Comparison of ENCODE assay signal across 23 mouse cellular contexts in genomic region chr10:42193981-42194380, GRCm38 (mm10).
"Had no signal": no experiment of that assay in that cellular context is flagged by ENCODE, and none has a peak within 500 bp of the region (broad histone marks: within the 10 kb centered on the region; RNA-seq: fewer than 3 reads in every experiment).

No protein-coding gene starts in this region.

- DNase-seq: forebrain, postnatal 0 days; gastrocnemius, postnatal 10 days; gastrocnemius, postnatal 25 days; heart, adult 11 months; heart, adult 2 months; heart, postnatal 14 days; heart, postnatal 36 days; layer of hippocampus, adult 9-11 months; liver; liver, embryonic 13.5 days had no signal

- H3K27ac ChIP-seq: forebrain, embryonic 15.5 days; heart, adult 2 months; heart, embryonic 13.5 days; heart, embryonic 15.5 days; hindbrain, embryonic 13.5 days; hindbrain, embryonic 15.5 days; hindbrain, postnatal 0 days; left cerebral cortex, adult 2 months; limb, embryonic 10.5 days; limb, embryonic 12.5 days; liver, embryonic 13.5 days; liver, embryonic 15.5 days had no signal

- H3K4me3 ChIP-seq: forebrain, embryonic 15.5 days; heart, adult 2 months; heart, embryonic 13.5 days; heart, embryonic 15.5 days; hindbrain, embryonic 13.5 days; hindbrain, embryonic 15.5 days; left cerebral cortex, adult 2 months; limb, embryonic 10.5 days; limb, embryonic 12.5 days; liver, embryonic 13.5 days; liver, embryonic 15.5 days had no signal

- ATAC-seq: forebrain, embryonic 15.5 days; forebrain, postnatal 0 days; hindbrain, postnatal 0 days; intestine, embryonic 16.5 days had no signal

- H3K4me1 ChIP-seq: forebrain, embryonic 15.5 days had no signal

- H3K9me3 ChIP-seq: forebrain, embryonic 15.5 days; hindbrain, embryonic 15.5 days; liver, embryonic 13.5 days; liver, embryonic 15.5 days had no signal

- H3K4me2 ChIP-seq: forebrain, embryonic 15.5 days; heart, embryonic 11.5 days; heart, embryonic 13.5 days; heart, embryonic 15.5 days; hindbrain, embryonic 13.5 days; hindbrain, embryonic 15.5 days; limb, embryonic 12.5 days; liver, embryonic 11.5 days; liver, embryonic 13.5 days; liver, embryonic 15.5 days had no signal

- H3K27me3 ChIP-seq: forebrain, embryonic 15.5 days; heart, embryonic 13.5 days; heart, embryonic 15.5 days; hindbrain, embryonic 13.5 days; hindbrain, embryonic 15.5 days; limb, embryonic 12.5 days; liver, embryonic 13.5 days; liver, embryonic 15.5 days had no signal

- H3K9ac ChIP-seq: forebrain, embryonic 15.5 days; forebrain, postnatal 0 days; heart, embryonic 15.5 days; hindbrain, embryonic 13.5 days; hindbrain, embryonic 15.5 days; limb, embryonic 12.5 days; liver, embryonic 13.5 days; liver, embryonic 15.5 days had no signal
